Mouse (Mus musculus): Measurements from ENCODE around the gene Itga2b. TPM values are rescaled to one million over a fixed set of nuclear protein-coding genes. Genes with fewer than 3 reads are reported as not detected.

The Itga2b gene
- 5.4 and 7.1 TPM in 2 replicates for polyA plus RNA-seq (2016; fragmentation: Nextera tagmentation; extraction: Ambion mirVana)

GRCm38 (mm10) chr11:102469648-102470357, at the start of gene Itga2b:
TSS of gene Itga2b (minus strand) at chr11:102470122.
- H3K36me3 ChIP-seq: 0 out of 2 replicates have a peak, but pooled peaks cover under 1% of the 10 kb centered on the region
- H3K9me3 ChIP-seq: no peaks in the 10 kb centered on the region
- 71% methylated on average over 11 of the region's 11 CpGs for WGBS
- no peak within 1 kb of the TSS for H3K4me3 ChIP-seq
- no peak within 1 kb of the TSS for H3K4me2 ChIP-seq (replicated peaks)
- H3K27me3 ChIP-seq: peaks cover 31% of the 10 kb centered on the region
- H3K9ac ChIP-seq (replicated peaks): no peak within 1 kb of the TSS
- ATAC-seq (ENCODE audit: low FRiP score, low read depth): no peak
- H3K27ac ChIP-seq (replicated peaks): no peak within 1 kb of the TSS
- H3K4me1 ChIP-seq: peaks cover 20% of the 10 kb centered on the region

GRCm38 (mm10) chr11:102514793-102515424, 45.0 kb upstream of the Itga2b start:
- no peak overlapping the region for H3K27ac ChIP-seq (replicated peaks)
- WGBS: 90% methylated on average over 1 of the region's 1 CpGs
- no peak for ATAC-seq (ENCODE audit: low FRiP score, low read depth)
- no peak overlapping the region for H3K9ac ChIP-seq (replicated peaks)
- H3K36me3 ChIP-seq: peaks cover 17% of the 10 kb centered on the region; the same call in 1 of the 2 replicates
- H3K4me3 ChIP-seq: no peak overlapping the region
- H3K4me1 ChIP-seq: no peaks in the 10 kb centered on the region
- H3K27me3 ChIP-seq: no peaks in the 10 kb centered on the region
- H3K4me2 ChIP-seq (replicated peaks): no peak overlapping the region
- no peaks in the 10 kb centered on the region for H3K9me3 ChIP-seq

- Histone ChIP-seq H3K4me1 (no peaks in the 10 kb centered on the region), H3K4me2 (replicated peaks) (no peak overlapping the region), H3K36me3 (peaks cover 13% of the 10 kb centered on the region), H3K9ac (replicated peaks) (no peak overlapping the region), H3K4me3 (no peak overlapping the region), H3K9me3 (no peaks in the 10 kb centered on the region), H3K27ac (replicated peaks) (no peak overlapping the region), H3K27me3 (no peaks in the 10 kb centered on the region)
- ATAC-seq (ENCODE audit: low FRiP score, low read depth): no peak
- WGBS: 76% methylated on average over 6 of the region's 6 CpGs
Measured at GRCm38 (mm10) chr11:102510226-102510625, 40.3 kb upstream of the Itga2b start.

- Histone ChIP-seq H3K9me3 (no peaks in the 10 kb centered on the region), H3K27ac (replicated peaks) (no peak overlapping the region), H3K4me1 (no peaks in the 10 kb centered on the region), H3K4me2 (replicated peaks) (no peak overlapping the region), H3K36me3 (peaks cover 56% of the 10 kb centered on the region), H3K4me3 (no peak overlapping the region), H3K9ac (replicated peaks) (no peak overlapping the region), H3K27me3 (no peaks in the 10 kb centered on the region)
- ATAC-seq (ENCODE audit: low FRiP score, low read depth): no peak
- 87% methylated on average over 2 of the region's 2 CpGs for WGBS
Measured at GRCm38 (mm10) chr11:102496732-102497131, 26.8 kb upstream of the Itga2b start.

- ATAC-seq (ENCODE audit: low FRiP score, low read depth): no peak
- Histone ChIP-seq H3K9ac (replicated peaks) (no peak overlapping the region), H3K27ac (replicated peaks) (no peak overlapping the region), H3K4me1 (no peaks in the 10 kb centered on the region), H3K36me3 (peaks cover 51% of the 10 kb centered on the region), H3K27me3 (no peaks in the 10 kb centered on the region), H3K9me3 (no peaks in the 10 kb centered on the region), H3K4me2 (replicated peaks) (no peak overlapping the region), H3K4me3 (no peak overlapping the region)
- 94% methylated on average over 2 of the region's 2 CpGs for WGBS
Measured at GRCm38 (mm10) chr11:102496206-102496605, 26.3 kb upstream of the Itga2b start.

- no peak overlapping the region for H3K9ac ChIP-seq (replicated peaks)
- H3K4me3 ChIP-seq: no peak overlapping the region
- H3K27ac ChIP-seq (replicated peaks): no peak overlapping the region
- ATAC-seq (ENCODE audit: low FRiP score, low read depth): no peak
- WGBS: 97% methylated on average over 5 of the region's 5 CpGs
- H3K9me3 ChIP-seq: no peaks in the 10 kb centered on the region
- peaks cover 51% of the 10 kb centered on the region for H3K36me3 ChIP-seq
- no peaks in the 10 kb centered on the region for H3K27me3 ChIP-seq
- no peak overlapping the region for H3K4me2 ChIP-seq (replicated peaks)
- H3K4me1 ChIP-seq: no peaks in the 10 kb centered on the region
Measured at GRCm38 (mm10) chr11:102495742-102496141, 25.8 kb upstream of the Itga2b start.

- H3K27me3 ChIP-seq: no peaks in the 10 kb centered on the region
- no peaks in the 10 kb centered on the region for H3K9me3 ChIP-seq
- H3K36me3 ChIP-seq: peaks cover 49% of the 10 kb centered on the region
- H3K4me3 ChIP-seq: no peak overlapping the region
- no peak overlapping the region for H3K4me2 ChIP-seq (replicated peaks)
- no peak overlapping the region for H3K27ac ChIP-seq (replicated peaks)
- 97% methylated on average over 6 of the region's 6 CpGs for WGBS
- no peak overlapping the region for H3K9ac ChIP-seq (replicated peaks)
- H3K4me1 ChIP-seq: no peaks in the 10 kb centered on the region
- ATAC-seq (ENCODE audit: low FRiP score, low read depth): no peak
Measured at GRCm38 (mm10) chr11:102495114-102495513, 25.2 kb upstream of the Itga2b start.

- Histone ChIP-seq H3K9ac (replicated peaks) (no peak overlapping the region), H3K27me3 (no peaks in the 10 kb centered on the region), H3K4me3 (no peak overlapping the region), H3K9me3 (no peaks in the 10 kb centered on the region), H3K4me2 (replicated peaks) (no peak overlapping the region), H3K36me3 (peaks cover 40% of the 10 kb centered on the region), H3K4me1 (no peaks in the 10 kb centered on the region), H3K27ac (replicated peaks) (no peak overlapping the region)
- WGBS: 93% methylated on average over 7 of the region's 7 CpGs
- no peak for ATAC-seq (ENCODE audit: low FRiP score, low read depth)
Measured at GRCm38 (mm10) chr11:102494063-102494650, 24.2 kb upstream of the Itga2b start.

GRCm38 (mm10) chr11:102493241-102493640, 23.3 kb upstream of the Itga2b start:
- 93% methylated on average over 2 of the region's 2 CpGs for whole genome bisulfite sequencing
- no peak overlapping the region for H3K27ac ChIP-seq (replicated peaks)

GRCm38 (mm10) chr11:102487901-102488300, 18.0 kb upstream of the Itga2b start:
- ATAC-seq (ENCODE audit: low FRiP score, low read depth): no peak
- Histone ChIP-seq H3K36me3 (peaks cover 36% of the 10 kb centered on the region), H3K4me1 (no peaks in the 10 kb centered on the region), H3K27me3 (no peaks in the 10 kb centered on the region), H3K9me3 (no peaks in the 10 kb centered on the region), H3K4me2 (replicated peaks) (no peak overlapping the region), H3K9ac (replicated peaks) (no peak overlapping the region), H3K27ac (replicated peaks) (no peak overlapping the region), H3K4me3 (no peak overlapping the region)
- WGBS: 94% methylated on average over 2 of the region's 2 CpGs

More at GRCm38 (mm10) chr11:102493241-102493640, 23.3 kb upstream of the Itga2b start:
- Histone ChIP-seq H3K36me3 (peaks cover 32% of the 10 kb centered on the region; the same call in 1 of the 2 replicates), H3K9ac (replicated peaks) (no peak overlapping the region), H3K4me3 (no peak overlapping the region), H3K4me2 (replicated peaks) (no peak overlapping the region), H3K4me1 (no peaks in the 10 kb centered on the region), H3K27me3 (no peaks in the 10 kb centered on the region), H3K9me3 (no peaks in the 10 kb centered on the region)
- no peak for ATAC-seq (ENCODE audit: low FRiP score, low read depth)

GRCm38 (mm10) chr11:102486733-102487386, 16.9 kb upstream of the Itga2b start:
- Histone ChIP-seq H3K9ac (replicated peaks) (no peak overlapping the region), H3K9me3 (no peaks in the 10 kb centered on the region), H3K4me2 (replicated peaks) (no peak overlapping the region), H3K27ac (replicated peaks) (no peak overlapping the region), H3K27me3 (no peaks in the 10 kb centered on the region), H3K4me3 (no peak overlapping the region), H3K4me1 (no peaks in the 10 kb centered on the region), H3K36me3 (peaks cover 33% of the 10 kb centered on the region)
- 72% methylated on average over 11 of the region's 11 CpGs for WGBS
- no peak for ATAC-seq (ENCODE audit: low FRiP score, low read depth)

GRCm38 (mm10) chr11:102481779-102482178, 11.9 kb upstream of the Itga2b start:
- no peak for ATAC-seq (ENCODE audit: low FRiP score, low read depth)
- peaks cover 72% of the 10 kb centered on the region for H3K36me3 ChIP-seq

More at GRCm38 (mm10) chr11:102481779-102482178, 11.9 kb upstream of the Itga2b start:
- H3K9me3 ChIP-seq: no peaks in the 10 kb centered on the region
- 96% methylated on average over 10 of the region's 10 CpGs for WGBS
- no peak overlapping the region for H3K27ac ChIP-seq (replicated peaks)
- H3K4me1 ChIP-seq: no peaks in the 10 kb centered on the region
- no peaks in the 10 kb centered on the region for H3K27me3 ChIP-seq
- no peak overlapping the region for H3K4me2 ChIP-seq (replicated peaks)
- no peak overlapping the region for H3K4me3 ChIP-seq
- no peak overlapping the region for H3K9ac ChIP-seq (replicated peaks)

All from midbrain, embryonic 12.5 days (tissue).